Mouse (Mus musculus): ENCODE data around the gene Cox6b2. TPM values are rescaled to one million over a fixed set of nuclear protein-coding genes. Genes with fewer than 3 reads are reported as not detected.

Cox6b2 gene
- polyA plus RNA-seq, 1 experiment from 2014 or later = 159 TPM

DNA sequence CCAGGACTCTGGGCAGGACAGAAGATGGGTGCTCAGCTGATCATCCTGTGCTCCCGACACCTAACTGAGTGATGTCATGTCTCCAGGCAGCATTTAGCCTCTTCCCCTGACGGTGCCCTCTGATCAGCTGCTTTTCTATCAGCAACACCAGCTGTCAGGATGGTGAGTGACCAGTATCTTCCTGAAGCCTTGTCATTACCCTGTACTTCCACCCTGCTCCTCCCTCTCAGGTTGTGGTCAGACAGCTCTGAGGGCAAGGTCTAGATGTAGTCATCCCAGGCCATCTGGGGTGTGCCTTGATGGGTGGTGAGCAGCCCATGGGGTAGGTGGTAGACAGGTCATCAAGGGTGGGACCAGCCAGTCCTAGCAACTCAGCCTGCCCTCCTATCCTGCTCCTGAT is 3.7 kb downstream of the Cox6b2 start:
- 45% methylated on average over 2 of the region's 2 CpGs for WGBS (ENCODE audit: insufficient replicate concordance)
- Histone ChIP-seq H3K4me3 (no peak overlapping the region), H3K27ac (peak overlapping the region; percentile 98), H3K9me3 (replicated peaks) (no peaks in the 10 kb centered on the region), H3K9ac (peak overlapping the region; percentile 60), H3K27me3 (replicated peaks) (no peaks in the 10 kb centered on the region; the same call in 1 of the 2 replicates), H3K4me2 (peak overlapping the region; percentile 67), H3K36me3 (peaks cover 56% of the 10 kb centered on the region), H3K4me1 (peaks cover 93% of the 10 kb centered on the region)
- ATAC-seq = peak; percentile 19

DNA sequence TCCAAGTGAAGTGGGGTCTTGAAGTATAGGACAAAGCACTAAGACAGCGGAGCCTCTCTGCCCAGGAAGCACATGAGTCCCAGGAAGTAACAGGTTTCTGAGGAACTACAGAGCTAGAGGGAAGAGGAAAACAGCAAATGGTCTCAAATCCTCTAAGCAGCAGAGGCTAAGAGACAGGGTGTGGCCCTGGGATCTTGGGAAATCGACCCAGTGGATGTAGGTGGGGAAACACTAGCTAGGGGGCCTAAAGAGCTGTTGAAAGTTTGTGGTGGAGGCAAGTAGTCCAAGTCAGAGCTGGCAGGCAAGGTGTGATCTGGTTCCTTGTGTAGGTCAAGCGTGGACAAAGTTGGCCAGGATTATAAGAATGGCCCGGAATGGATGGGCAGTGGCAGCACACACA is 4.6 kb downstream of the Cox6b2 start:
- Histone ChIP-seq H3K36me3 (peaks cover 64% of the 10 kb centered on the region), H3K4me1 (peaks cover 100% of the 10 kb centered on the region), H3K9me3 (replicated peaks) (no peaks in the 10 kb centered on the region), H3K27ac (peak overlapping the region; percentile 98), H3K4me3 (no peak overlapping the region), H3K9ac (peak overlapping the region; percentile 60), H3K27me3 (replicated peaks) (no peaks in the 10 kb centered on the region), H3K4me2 (peak overlapping the region; percentile 67)
- WGBS (ENCODE audit: insufficient replicate concordance) = 71% methylated on average over 4 of the region's 4 CpGs
- ATAC-seq = no peak

DNA sequence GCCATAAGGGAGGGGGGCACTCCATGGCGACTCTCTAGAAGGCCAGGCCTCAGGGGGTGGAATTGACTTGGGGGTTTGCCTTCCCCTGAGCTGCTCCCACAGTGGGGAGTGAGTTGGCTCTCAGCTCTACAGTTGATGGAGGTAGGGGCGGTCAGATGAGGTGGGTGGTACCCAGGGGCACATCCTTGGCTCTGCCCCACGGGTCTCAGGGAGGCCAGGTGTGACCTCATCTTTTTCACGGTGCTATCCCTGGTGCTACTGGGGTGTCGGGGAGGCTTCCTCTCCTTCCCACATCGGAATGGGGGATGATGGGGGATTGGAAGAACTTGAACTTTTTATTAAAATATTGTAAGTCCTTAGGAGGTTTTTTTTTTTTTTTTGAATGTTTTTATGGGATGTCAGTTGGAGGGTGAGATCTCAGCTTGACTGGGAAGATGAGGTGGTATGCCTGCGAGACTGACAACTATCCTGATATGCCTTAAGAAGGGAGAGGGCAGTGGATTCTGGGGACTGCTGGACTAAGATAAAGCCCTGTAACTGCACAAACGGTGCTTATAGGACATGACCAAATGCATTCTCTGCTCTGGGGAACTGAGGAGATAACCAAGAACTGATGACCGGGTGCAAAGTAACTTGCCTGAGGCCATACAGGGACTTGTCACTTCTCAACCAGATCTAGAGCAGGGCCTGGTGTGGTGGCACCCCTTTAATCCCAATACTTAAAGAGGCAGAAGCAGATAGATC is 5.6 kb downstream of the Cox6b2 start:
- peak overlapping the region; percentile 72 for H3K9ac ChIP-seq
- H3K4me1 ChIP-seq = peaks cover 100% of the 10 kb centered on the region
- H3K27me3 ChIP-seq (replicated peaks) = no peaks in the 10 kb centered on the region
- peak overlapping the region; percentile 98 for H3K27ac ChIP-seq
- ATAC-seq = peak; percentile 81
- H3K4me3 ChIP-seq = peak overlapping the region; percentile 10
- 28% methylated on average over 9 of the region's 9 CpGs for WGBS (ENCODE audit: insufficient replicate concordance)
- peaks cover 74% of the 10 kb centered on the region for H3K36me3 ChIP-seq
- H3K4me2 ChIP-seq = peak overlapping the region; percentile 67
- no peaks in the 10 kb centered on the region for H3K9me3 ChIP-seq (replicated peaks)

DNA sequence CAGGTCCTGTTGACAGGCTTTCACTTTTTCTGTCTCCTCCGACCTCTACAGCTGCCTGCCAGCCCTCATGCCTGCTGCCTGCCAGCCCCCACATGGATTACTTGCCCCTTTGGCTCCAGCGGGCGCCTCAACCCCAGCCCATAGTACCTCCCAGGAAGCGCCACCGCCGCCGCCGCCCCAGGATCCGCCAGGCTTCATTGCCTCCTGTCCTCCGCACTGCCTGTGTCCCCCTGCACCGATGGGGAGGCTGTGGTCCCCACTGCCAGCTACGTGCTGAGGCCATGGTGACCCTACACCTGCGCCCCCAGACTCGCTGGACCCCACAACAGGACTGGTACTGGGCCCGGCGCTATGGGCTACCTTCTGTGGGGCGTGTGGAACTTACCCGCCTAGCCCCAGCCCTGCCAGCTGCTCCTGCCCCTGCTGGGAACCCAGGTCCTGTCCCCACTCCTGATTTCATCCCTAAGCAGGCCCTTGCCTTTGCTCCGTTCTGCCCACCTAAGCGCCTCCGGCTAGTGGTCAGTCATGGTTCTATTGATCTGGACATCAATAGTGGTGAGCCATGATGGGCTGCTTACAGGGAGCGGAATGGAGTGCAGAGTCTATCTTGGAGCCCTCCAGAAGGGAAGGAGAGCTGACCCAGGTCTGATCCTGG is 6.4 kb downstream of the Cox6b2 start:
- 82% methylated on average over 22 of the region's 22 CpGs for WGBS (ENCODE audit: insufficient replicate concordance)
- Histone ChIP-seq H3K4me1 (peaks cover 100% of the 10 kb centered on the region), H3K4me2 (peak overlapping the region; percentile 67), H3K36me3 (peaks cover 80% of the 10 kb centered on the region), H3K4me3 (peak overlapping the region; percentile 10), H3K27me3 (replicated peaks) (no peaks in the 10 kb centered on the region), H3K9me3 (replicated peaks) (no peaks in the 10 kb centered on the region), H3K9ac (peak overlapping the region; percentile 72), H3K27ac (peak overlapping the region; percentile 98)
- no peak for ATAC-seq

DNA sequence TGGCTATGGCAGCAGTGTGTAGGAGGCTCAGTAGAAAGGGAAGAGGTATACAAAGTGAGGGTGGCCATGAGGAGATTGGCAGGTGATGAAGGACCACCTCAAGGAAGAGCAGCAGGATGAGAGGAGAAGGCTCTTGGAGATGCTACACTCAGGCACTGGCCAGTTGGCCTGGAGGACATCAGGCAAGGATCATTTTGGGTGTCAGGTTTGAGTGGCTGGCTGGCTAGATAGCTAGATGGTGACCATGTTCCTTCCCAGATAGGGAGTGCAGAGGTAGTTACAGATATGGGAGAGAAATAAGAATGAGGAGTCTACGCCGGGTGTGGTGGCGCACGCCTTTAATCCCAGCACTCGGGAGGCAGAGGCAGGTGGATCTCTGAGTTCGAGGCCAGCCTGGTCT is 8.0 kb downstream of the Cox6b2 start:
- H3K9me3 ChIP-seq (replicated peaks) = no peaks in the 10 kb centered on the region
- peak overlapping the region; percentile 93 for H3K9ac ChIP-seq
- WGBS (ENCODE audit: insufficient replicate concordance) = 58% methylated on average over 6 of the region's 6 CpGs
- peaks cover 92% of the 10 kb centered on the region for H3K4me1 ChIP-seq
- H3K27ac ChIP-seq = peak overlapping the region; percentile 98
- H3K4me2 ChIP-seq = peak overlapping the region; percentile 94
- H3K4me3 ChIP-seq = 0 out of 2 replicates have a peak overlapping the region, but pooled peaks have one; percentile 4
- H3K27me3 ChIP-seq (replicated peaks) = no peaks in the 10 kb centered on the region
- peaks cover 65% of the 10 kb centered on the region for H3K36me3 ChIP-seq
- no peak for ATAC-seq

DNA sequence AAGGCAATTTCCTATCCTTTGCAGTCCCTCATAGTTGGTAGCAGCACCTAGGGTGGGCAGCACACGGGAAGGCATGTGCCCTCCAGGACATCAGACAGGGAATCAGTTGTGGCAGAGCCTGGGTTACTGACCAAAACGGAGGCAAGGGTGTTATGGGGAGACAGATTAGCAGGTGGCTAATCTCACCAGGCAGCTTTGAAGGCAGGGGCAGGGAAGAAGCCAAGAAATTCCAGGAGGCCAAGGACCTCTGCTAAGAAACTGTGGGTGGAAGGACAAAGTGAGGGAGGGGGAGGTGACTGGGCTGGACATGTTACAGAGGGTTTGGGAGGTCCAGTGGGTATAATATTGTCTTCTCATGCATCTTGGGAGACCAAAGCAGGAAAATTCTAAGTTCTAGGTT is 9.5 kb downstream of the Cox6b2 start:
- peaks cover 88% of the 10 kb centered on the region for H3K4me1 ChIP-seq
- 24% methylated on average over 2 of the region's 2 CpGs for WGBS (ENCODE audit: insufficient replicate concordance)
- H3K9ac ChIP-seq = peak overlapping the region; percentile 93
- peaks cover 53% of the 10 kb centered on the region for H3K36me3 ChIP-seq
- H3K27me3 ChIP-seq (replicated peaks) = no peaks in the 10 kb centered on the region
- peak overlapping the region; percentile 86 for H3K4me3 ChIP-seq
- peak; percentile 6; the same call in 1 of the 2 replicates for ATAC-seq
- peak overlapping the region; percentile 94 for H3K4me2 ChIP-seq
- H3K9me3 ChIP-seq (replicated peaks) = no peaks in the 10 kb centered on the region
- peak overlapping the region; percentile 98 for H3K27ac ChIP-seq

DNA sequence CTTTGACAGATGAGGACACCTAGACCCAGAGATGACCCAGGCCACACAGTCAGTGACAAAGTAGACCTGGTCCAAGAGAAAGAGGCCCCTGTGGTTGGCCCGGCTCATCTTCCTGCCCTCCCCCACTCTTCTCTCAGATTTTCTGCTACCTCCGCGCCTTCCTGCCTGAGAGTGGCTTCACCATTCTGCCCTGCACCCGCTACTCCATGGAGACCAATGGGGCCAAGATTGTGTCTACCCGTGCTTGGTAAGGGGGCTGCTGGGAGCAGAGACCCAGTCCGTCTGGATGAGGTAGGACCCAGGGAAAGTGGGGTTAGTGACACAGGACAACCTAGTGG is 10.4 kb downstream of the Cox6b2 start:
- ATAC-seq = no peak
- WGBS (ENCODE audit: insufficient replicate concordance) = 51% methylated on average over 6 of the region's 6 CpGs
- peak overlapping the region; percentile 93 for H3K9ac ChIP-seq

DNA sequence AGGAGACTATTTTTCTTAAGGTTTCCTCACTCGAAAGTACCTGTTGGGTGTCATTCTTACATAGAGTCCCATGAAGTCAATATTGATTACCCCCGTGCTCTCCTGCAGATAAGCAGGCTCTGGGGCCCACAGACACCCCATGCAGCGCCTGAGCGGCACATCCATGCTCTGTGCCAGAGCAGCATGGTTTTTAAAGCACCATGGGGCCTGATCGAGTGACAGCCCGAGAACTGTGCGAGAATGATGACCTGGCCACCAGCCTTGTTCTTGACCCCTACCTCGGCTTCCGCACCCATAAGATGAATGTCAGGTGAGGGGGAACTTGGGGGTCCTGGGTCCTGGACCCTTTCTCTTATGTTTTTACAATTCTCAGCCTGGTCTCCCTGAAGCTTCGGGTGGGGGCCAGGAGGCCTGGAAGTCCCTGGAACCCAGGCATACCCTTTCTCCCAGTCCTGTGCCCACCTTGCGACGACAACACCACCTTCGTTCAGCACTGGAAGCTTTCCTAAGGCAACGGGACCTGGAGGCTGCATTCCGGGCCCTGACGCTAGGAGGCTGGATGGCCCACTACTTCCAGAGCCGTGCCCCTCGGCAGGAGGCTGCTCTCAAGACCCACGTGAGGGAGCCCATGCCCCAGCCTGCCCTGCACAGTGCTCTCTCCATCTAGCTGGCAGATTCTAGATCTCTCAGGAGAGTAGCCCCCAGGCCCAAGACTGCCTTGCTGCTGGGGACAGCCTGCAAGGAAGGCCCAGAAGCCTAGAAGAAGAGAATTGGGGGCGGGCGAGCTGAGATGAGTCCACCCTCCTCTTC is 11.0 kb downstream of the Cox6b2 start:
- H3K27me3 ChIP-seq (replicated peaks) = no peaks in the 10 kb centered on the region
- peaks cover 50% of the 10 kb centered on the region for H3K36me3 ChIP-seq
- WGBS (ENCODE audit: insufficient replicate concordance) = 55% methylated on average over 21 of the region's 21 CpGs
- peak overlapping the region; percentile 98 for H3K27ac ChIP-seq
- peak; percentile 48 for ATAC-seq
- H3K9me3 ChIP-seq (replicated peaks) = no peaks in the 10 kb centered on the region
- peak overlapping the region; percentile 93 for H3K9ac ChIP-seq
- H3K4me3 ChIP-seq = peak overlapping the region; percentile 86
- H3K4me1 ChIP-seq = peaks cover 73% of the 10 kb centered on the region
- peak overlapping the region; percentile 94 for H3K4me2 ChIP-seq

More for the DNA sequence above, 10.4 kb downstream of the Cox6b2 start:
- Histone ChIP-seq H3K27ac (peak overlapping the region; percentile 98), H3K36me3 (peaks cover 53% of the 10 kb centered on the region), H3K9me3 (replicated peaks) (no peaks in the 10 kb centered on the region), H3K4me1 (peaks cover 79% of the 10 kb centered on the region), H3K4me2 (peak overlapping the region; percentile 94), H3K4me3 (peak overlapping the region; percentile 86), H3K27me3 (replicated peaks) (no peaks in the 10 kb centered on the region)

DNA sequence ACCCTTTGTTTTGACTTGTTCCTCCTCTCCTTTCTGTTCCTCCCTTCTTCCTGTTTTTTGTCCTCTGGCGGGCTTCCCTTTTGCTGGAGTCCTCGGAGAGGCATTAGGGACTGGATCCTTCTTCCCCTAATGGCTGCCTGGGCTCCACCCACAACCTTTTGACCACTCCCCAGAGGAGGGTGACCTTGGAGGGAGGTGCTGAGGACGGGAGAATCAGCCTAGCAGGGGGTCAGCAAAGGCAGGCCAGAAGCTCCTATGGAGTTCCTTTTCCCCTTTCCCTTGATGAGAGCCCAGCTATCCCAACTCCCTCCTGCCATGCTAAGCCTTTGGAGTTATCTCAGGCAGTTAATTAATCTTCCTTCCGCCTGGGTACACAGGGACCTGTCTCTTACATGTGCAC is 11.7 kb downstream of the Cox6b2 start:
- H3K4me3 ChIP-seq = peak overlapping the region; percentile 86
- no peaks in the 10 kb centered on the region for H3K27me3 ChIP-seq (replicated peaks)
- ATAC-seq = peak; percentile 54
- peaks cover 43% of the 10 kb centered on the region for H3K36me3 ChIP-seq
- peaks cover 66% of the 10 kb centered on the region for H3K4me1 ChIP-seq
- H3K9ac ChIP-seq = peak overlapping the region; percentile 93
- H3K4me2 ChIP-seq = peak overlapping the region; percentile 94
- peak overlapping the region; percentile 98 for H3K27ac ChIP-seq
- H3K9me3 ChIP-seq (replicated peaks) = no peaks in the 10 kb centered on the region
- 6% methylated on average over 4 of the region's 4 CpGs for WGBS (ENCODE audit: insufficient replicate concordance)

DNA sequence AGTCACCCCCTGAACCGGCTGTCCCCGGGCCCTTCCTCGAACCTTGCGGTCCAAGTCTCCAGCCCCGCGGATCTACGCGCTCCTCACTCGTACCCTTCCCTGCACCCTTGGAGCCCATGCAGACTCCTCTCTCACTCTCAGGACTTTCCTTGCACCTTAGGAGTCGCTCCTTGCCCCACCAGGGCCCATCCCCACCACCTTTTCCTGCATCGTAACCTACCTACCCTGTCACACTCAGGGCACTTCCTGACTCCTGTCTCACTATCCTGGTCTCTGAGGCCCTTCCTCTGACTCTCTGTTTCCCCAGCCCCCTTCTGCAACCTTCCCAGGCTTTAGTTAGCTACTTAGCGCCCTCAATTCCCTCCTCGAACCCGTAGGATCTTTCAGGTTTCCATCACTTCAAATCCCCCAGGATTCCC is 12.6 kb downstream of the Cox6b2 start:
- peak overlapping the region; percentile 86 for H3K4me3 ChIP-seq
- H3K27me3 ChIP-seq (replicated peaks) = no peaks in the 10 kb centered on the region
- peaks cover 34% of the 10 kb centered on the region for H3K36me3 ChIP-seq
- peak overlapping the region; percentile 94 for H3K4me2 ChIP-seq
- peak overlapping the region; percentile 98 for H3K27ac ChIP-seq
- H3K9me3 ChIP-seq (replicated peaks) = no peaks in the 10 kb centered on the region
- peak; percentile 6 for ATAC-seq
- WGBS (ENCODE audit: insufficient replicate concordance) = 0% methylated on average over 11 of the region's 14 CpGs
- H3K4me1 ChIP-seq = peaks cover 57% of the 10 kb centered on the region
- peak overlapping the region; percentile 93 for H3K9ac ChIP-seq

DNA sequence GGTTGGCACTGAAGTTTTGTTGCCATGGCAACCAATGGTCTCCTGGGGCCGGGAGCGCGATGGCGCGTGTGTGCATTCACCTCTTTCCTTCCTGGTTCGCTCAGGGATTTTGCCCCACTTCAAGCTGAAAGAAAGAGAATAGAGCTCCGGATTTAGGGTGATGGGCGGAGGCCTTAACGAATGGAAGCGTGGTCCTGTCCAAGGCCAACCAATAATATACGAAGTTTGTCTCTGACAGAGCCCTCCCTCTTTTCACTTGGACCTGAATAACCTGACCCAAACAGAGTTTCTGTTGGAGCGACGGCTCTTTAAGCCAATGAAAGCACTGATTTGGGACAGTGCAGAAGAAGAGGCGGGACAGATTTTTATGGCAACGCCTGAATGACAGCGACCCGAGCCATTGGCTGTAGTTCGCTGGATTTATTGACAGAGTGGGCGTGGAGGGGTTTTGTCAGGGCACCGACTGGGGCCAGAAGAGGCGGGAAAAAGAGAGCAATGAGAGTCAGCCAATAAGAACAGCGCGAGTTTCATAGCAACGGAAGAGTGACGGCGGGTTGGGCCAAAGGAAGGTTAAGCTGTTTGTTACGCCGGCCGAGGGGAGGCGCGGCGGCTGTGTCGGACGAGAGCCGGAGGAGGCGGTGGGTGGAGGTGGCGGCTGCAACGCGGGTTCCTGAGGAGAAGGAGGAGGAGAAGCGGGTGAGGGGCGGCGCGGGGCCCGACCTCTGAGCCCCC is 13.2 kb downstream of the Cox6b2 start, which contains the start of gene Kmt5c:
Kmt5c (plus strand) TSS at position 572 of the 732 bp plus-strand sequence.
- Histone ChIP-seq H3K27ac (peak within 1 kb of the TSS; percentile 98), H3K27me3 (replicated peaks) (no peaks in the 10 kb centered on the region), H3K4me3 (peak within 1 kb of the TSS; percentile 86), H3K36me3 (peaks cover 30% of the 10 kb centered on the region), H3K4me2 (peak within 1 kb of the TSS; percentile 94), H3K4me1 (peaks cover 51% of the 10 kb centered on the region), H3K9me3 (replicated peaks) (no peaks in the 10 kb centered on the region), H3K9ac (peak within 1 kb of the TSS; percentile 93)
- ATAC-seq = peak; percentile 88
- under 1% methylated on average over 42 of the region's 44 CpGs for WGBS (ENCODE audit: insufficient replicate concordance)

Measured in liver, embryonic 12.5 days (tissue).